Mouse (Mus musculus): ENCODE results near the gene Alkbh5.

DNA sequence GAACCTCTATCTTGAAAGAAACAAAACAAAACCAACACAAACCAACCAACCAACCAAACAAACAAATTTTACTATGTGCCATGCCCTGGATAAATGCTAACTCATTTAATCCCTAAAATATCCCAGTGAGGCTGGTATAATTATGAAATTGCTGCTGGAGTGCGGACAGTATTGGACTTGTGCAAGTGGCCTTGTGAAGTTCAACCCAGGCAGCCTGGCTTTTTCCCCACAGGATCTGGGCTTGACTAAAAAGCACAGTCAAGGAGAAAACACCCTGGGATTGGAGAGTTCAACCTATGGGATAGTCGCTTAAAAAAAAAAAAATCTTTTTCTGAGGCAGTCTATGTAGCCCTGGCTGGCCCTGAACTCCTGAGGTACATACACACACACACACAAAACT lies 505 bp upstream of the Alkbh5 start:
- TF ChIP-seq CTCF (IDR thresholded peaks at IDR 0.05; ENCODE audit: borderline replicate concordance, extremely low read depth, insufficient read depth, insufficient read length), result no peak
- TF ChIP-seq POLR2A (IDR thresholded peaks at IDR 0.05; ENCODE audit: borderline replicate concordance, extremely low read depth, insufficient read depth, insufficient read length, poor library complexity, severe bottlenecking), result no peak

All from brain, embryonic 14.5 days (tissue).